Mouse (Mus musculus) heart, adult 8-10 months (tissue): ENCODE results near the gene Tmod1. TPM values are rescaled to one million over a fixed set of nuclear protein-coding genes. Genes with fewer than 3 reads are reported as not detected.

Experiments
- DNase-seq: peaks from one replicate; pipeline ENCODE4 v3.0.0; 2022; ENCODE audit warnings: low spot score
- total RNA-seq, 4 experiments: library from RNA; stranded (reverse); gene quantifications; 2 replicates each; pipeline ENCODE4 v1.2.4; 2022

The Tmod1 gene
- total RNA-seq, 4 experiments from 2014 or later = 233 to 302 (median 283) TPM

DNA sequence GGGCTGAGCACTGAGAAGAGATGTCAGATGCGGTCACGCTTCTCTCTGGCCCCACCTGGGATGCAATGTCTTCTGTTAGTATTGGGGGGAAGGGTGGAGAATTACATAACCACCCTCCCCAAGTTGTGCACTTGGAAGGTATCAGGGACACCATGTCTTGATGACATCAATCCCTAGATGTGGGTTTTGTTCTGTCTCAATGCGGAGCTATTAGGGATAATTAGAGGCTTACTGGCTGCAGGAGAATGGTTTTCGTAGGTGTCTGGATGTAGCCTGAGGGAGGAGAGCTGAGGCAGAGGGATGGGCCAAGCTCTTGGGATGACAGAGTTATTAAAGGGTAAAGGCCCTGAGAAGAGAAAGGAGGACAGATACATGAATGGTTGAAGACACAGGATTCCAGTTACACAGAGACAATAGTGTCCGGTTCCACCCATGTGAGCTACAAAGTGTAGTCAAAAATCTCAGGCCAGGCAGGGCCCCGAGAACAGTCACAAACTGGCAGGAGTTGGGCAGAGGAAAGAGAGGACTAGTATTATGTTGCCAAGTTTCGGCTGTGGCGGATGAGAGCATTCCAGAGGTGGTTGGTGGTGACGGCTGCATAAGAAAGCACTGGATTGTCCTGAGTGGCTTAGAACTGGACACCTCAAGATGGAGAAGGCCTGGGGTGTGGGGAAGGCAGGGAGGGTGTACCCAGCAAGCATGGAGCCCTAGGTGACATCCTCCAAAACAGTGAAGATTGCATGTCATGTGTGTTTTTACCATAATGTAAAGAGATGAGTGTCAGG lies 14.8 kb downstream of the Tmod1 start:
- no peak for DNase-seq

DNA sequence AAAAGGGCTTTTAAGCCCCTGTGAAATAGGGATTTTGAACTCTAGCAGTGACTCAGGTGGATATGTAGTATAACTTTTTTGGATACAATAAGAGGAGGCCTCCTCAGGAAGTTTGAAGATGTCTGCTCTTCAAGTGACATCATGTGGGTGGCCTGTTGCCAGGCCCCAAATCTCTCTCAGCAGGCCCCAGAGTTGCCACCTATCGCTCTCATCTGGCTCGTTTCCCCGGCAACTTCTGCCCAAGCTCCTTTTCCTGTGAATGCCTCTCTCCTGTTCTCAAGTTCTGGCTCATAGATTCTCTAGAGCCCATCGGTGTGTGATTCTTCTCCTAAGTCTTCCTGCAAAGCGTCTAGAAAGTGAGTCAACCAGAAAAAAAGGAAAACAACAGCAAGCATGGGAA lies 17.4 kb downstream of the Tmod1 start:
- DNase-seq = no peak

DNA sequence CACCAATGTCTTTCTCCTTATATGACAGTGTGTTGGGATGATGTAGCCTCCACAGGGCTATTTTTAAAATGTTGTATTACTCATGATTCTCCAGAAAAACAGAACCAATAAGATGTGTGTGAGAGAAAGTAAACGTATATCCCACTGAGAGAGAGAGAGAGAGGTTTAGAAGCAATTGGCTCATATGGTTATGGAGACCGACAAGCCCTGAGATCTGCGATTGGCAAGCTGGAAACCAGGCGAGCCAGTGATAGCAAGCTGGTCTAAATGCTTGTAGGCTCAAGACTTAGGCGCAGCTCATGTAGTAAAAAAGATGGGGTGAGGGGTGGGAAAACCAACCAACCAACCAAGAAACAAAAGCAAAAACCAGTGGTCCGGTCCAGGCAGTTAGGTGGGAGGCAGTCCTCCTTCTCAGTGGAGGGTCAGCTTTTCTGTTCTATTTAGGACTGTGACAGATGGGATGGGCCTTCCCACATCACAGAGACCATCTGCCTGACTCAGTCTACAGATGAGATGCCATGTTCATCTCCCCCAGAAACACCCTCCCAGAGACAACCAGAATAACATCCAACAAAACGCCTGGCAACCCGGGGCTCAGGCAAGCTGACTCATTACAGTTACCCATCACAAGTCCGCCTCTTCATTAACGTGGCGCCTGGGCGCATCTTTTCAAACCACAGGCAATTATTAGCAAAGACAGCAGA lies 22.7 kb downstream of the Tmod1 start:
- DNase-seq = no peak

DNA sequence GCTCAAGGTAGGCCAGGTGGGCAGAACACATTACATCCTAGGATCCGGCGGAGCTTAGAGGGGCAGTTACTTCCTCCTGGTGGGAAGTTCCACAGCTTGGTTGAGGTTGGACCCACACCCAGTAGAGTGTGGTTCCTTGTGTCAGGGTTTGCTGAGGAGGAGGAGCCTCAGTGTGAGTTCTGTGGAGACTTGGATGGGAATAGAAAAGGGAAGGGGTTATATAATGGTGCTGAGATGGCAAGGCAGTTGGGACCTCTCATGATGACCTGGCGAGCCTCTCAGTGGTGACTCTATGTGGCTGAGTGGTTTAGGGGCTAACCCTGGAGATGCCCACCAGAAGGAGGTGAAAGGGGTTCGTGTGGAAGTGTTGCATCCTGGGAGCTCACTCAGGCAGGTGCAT lies 25.1 kb downstream of the Tmod1 start:
- DNase-seq = no peak

DNA sequence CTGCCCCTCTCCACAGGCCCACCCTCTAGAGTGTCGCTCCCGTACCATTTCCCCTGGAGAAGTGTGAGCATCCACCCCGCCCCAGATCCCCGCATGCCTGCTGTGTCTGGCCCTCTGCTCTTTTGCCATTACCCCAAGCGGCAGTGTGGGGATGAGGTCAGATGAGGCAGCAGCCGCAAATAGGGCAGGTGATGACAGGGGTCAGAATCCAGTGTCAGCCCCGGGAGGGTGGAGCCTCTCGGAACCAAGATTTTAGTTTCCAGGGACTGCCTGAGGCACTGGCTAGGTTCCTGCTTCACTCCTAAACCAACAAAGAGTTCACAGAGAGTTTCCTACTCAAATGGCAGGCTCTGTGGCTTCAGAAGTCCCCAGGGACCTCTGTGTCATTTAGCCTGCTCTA lies 25.5 kb downstream of the Tmod1 start:
- DNase-seq = peak; percentile 57

DNA sequence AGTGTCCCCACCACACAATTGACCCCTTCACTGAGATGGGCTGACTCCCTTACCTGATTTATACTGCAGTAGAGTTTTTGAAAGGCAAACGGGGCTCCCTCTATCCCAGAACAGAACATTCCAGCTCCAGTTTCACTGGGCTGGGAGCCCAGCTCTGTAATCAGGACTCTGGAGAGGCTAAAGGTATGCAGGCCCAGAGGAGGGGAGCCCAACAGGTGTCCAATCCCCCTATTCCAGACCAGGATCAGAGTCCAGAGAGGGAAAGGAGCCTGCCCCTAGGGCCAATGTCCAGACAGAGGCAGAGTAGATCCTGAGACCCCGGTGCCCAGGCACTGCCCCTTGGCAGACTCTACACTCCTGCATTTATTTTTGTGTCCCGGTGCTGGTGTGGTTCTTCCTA lies 26.2 kb downstream of the Tmod1 start:
- DNase-seq = peak; percentile 69

DNA sequence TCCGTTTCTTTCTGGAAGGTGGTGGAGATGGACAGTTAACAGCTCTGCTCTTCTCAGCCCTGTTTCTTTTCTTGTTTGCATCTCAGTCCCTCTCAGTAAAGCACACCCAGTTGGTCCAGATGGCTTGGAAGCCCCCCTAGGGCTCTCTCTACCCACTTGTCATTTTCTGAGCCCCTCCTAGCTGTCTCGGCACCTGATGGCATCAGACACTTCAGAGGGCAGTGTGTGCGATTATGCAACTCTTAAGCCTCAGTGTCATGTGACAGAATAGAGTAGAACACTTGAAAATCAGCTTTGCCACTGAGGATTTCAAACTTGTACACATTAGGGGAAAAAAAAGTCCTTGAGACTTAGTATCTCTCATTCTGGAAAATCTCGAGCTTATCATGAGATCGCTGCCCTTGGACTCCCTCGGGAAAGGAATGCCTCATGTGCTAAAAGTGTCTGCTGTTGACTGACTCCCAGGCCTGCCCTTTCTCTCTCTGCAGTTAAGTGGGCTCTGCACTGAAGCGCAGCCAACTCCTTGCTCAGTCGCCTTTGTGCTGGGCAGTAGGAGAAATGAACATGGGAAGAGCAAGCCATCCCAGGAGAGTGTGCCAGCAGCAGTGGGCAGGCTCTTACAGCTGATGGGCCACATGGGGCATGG lies 27.1 kb downstream of the Tmod1 start:
- DNase-seq = no peak

DNA sequence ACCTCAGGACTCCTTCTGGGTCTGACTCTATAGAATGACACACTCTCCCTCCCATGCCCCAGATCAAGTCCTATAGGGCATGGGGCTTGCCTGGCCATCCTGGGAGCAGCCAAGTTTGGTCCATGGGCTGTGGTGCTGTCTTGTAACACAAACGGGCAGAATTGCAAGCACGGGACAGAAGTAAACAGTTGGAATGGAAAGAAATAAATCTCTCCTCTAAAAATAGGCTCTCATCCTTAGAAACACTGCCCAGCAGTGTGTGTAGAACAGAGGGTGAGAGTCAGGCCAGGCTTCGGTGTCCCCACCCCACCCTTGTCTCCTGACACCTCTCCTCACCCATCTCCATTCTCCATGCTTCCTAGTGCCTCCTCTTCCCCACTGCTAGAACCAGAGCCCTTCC lies 29.3 kb downstream of the Tmod1 start:
- DNase-seq = no peak

DNA sequence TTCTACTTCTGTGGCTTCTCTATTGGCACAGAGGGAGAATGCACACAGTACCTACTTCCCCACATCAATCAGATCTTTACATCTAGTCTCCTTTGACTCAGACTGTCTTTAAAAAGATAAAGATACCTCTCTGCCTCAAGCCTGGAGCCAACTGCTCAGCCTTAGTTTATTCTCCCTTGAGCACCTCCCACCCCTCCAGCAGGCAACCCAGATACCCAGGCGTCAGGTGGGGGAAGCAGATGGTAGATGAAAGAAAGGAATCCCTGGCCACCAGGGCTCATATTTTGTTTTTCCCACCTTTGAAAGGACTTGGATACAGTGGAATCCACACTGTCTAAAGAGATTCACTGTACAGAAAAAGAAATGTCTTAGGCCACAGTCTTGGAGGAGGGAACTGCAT lies 29.8 kb downstream of the Tmod1 start:
- DNase-seq = no peak

DNA sequence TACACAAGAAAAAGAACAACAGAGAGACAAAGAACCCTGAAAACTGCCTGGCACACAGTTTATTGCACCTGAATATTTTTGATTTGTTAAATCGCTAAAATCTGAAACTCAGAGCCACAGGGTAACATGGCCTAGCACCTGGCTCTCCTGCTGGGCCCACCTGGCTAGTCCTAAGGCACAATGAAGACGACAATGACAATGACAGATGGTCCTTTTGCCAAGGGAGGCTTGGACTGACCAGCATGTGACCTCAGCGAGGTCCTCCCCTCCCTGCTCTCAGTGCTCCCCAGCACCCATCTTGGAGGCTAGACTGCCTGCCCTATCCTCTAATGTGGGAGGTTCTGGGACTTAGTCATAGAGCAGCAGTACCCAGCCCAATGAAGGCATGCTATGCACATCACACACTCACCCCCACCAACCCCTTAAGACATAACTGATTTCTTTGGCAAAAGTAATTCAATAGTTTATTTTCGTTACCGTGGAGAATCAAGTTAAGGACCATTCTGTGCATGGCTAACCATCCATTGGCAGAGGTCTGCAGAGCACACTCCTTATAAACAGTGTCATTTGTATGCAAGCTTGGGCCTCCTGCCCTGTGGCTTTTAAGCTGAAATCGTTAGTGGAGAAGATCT lies 31.2 kb downstream of the Tmod1 start:
- no peak for DNase-seq

DNA sequence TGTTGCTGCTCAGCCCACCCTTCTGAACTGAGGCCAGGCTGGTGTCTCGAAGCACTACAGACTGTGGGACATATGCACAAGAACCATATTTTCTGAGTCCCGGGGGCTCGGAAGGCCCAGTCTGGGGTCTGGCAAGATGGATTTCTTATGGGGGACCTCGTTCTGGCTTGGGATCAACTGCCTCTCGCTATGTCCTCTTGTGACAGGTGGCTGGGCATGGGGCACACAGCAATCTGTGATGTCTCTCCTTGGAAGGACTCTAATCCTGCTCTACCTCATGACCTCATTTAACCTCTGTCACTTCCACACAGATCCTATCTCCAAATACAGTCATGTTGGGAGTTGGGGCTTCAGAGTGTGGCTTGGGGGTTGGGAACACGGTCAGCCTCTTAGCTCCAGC lies 33.9 kb downstream of the Tmod1 start:
- no peak for DNase-seq

DNA sequence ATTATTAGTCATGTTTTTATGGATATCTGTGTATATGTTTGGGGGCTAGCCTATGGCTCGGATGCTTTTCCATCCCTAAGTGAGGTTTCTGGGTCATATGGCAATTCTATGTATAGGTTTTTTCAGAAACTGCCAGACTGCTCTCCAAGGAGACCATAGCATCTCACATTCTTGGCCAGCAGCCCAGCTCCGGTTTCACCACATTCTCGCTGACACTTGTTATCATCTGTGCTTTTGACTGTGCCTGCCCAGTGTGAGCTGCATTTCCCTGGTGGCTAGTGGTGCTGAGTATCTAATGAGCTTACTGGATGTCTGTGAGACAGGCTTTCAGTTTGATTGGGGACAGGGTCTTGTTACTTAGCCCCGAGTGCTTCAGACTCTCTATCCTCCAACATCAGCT lies 35.0 kb downstream of the Tmod1 start:
- peak; percentile 44 for DNase-seq

DNA sequence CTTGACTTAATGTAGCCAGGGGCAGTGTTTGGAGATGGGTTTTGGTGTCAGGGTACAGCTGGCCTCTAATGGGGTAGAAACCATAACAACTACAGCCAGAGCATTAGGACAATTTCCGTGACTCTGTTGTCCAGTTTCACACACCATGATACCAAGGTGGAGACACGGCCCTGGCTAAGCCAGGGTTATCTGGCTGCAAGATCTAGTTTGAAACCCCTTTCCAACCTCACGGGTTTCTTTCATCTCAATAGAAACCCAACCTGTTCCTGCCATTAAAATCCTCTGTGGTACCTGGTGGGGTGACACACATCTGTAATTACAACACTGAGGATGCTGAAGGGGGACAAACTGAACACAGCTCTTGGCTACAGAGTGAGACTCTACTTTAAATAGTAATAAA lies 36.9 kb downstream of the Tmod1 start:
- no peak for DNase-seq

DNA sequence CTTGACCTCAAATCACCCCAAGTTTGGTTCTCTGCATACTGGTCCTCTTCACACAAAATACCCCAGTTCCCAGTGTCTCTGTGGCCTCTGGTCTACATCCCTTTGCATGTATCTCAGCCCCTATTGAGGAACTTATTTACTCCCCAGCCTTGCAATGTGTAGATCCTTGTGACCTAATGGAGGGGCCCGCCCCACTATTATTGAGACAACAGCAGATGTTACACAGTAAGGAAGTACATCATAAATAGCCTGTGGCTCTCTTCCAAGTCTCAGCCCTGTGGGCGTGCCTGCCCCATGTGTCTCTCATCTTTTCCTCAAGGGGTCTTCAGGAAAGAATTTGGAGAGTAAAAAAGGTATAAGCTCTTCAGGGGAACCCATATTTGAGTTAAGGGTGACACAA lies 38.2 kb downstream of the Tmod1 start:
- DNase-seq = no peak

DNA sequence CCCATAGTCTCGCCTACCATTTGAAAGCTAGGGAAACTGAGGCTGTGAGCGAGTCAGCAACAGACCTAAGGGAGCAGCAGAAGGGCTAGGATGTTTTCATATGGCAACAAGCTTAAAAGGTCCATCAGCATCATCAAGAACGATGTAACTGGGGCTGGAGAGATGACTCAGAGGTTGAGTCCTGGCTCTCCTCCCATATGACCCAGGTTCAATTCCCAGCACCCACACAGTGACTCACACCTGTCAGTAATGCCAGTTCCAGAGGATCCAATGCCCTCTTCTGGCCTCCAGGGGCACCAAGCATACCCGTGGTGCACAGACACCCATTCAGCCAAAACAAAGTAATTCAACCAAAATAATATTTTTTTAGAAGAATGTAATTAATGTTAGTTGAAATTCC lies 41.5 kb downstream of the Tmod1 start:
- DNase-seq = no peak

DNA sequence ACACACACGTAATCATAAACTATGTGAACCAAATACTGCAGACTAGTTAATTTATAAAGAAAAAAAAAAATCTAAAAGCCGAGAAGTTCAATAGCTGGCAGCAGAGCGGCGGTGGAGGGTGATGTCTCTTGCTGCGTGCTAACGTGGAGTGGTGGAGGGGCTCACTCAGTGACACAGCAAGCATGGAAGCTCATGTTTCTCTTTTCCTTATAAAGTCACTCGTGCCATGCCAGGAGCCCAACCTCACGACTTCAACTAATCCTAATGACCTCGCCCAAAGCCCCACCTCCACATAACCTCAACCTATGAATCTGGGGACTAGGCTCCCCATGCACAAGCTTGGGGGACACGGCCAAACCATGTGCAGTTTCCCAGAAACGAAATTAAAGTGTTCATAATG lies 43.8 kb downstream of the Tmod1 start:
- no peak for DNase-seq

DNA sequence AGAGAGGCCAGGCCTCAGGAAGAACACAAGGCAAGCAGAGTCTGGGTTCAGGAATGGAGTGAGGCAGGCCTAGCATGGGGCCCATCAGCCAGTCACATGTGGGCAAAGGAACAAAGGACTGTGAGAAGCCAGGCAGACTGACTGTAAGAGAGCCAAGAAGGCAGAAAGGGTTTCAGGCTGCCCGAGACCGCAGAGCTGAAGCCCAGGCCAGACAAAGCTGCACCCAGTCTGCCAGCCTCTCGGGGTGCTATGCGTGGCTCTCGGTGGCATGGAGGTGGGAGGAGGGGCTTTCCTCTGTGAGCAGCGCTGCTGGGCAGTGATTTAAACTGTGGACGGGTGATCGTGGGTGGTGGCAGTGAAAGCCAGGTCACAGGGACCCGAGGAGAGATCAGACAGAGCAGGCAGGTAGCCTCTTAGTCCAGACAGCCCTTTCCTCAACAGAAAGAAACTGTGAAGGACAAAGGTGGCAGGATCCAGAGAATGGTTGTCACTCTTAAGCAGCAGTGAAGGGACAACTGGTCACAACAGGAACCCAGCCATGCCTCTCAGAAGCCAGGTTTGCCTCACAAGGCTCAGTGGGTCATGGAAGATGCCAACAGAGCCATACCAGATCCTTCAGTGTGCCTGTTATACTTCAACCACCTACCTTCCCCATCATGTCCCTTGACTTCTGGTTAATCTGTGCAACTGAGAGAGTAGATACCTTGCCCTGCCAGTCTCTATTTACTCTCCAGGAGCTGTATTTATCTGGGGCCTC lies 45.9 kb downstream of the Tmod1 start:
- DNase-seq = no peak

DNA sequence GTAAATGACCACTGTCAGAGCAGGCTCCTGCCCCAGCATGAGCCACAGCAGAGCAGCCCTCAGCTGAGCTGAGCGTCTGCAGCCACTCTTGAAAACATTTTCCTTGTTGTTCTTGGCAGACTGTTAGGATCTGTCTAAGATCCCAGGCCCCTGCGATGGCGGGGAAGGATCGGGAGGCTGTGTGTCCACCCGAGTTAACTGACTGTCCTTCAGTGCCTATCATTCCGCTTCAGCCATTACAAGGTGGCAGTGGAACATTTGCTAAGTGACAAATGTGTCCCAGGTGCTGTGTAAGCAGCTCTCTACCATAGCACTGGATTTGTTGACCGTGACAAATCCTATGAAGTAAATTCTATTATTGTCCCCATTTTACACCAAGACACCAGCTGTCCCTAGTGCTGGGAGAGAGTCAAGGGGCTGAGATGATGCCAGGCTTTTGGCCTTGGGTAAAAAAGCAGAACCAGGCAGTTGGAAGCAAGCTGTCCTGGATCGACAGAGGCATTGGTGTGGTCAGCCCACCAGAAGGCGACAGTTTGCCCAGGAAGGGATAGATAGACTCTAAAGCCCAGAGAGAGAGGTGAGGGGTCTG lies 46.6 kb downstream of the Tmod1 start:
- DNase-seq = no peak

DNA sequence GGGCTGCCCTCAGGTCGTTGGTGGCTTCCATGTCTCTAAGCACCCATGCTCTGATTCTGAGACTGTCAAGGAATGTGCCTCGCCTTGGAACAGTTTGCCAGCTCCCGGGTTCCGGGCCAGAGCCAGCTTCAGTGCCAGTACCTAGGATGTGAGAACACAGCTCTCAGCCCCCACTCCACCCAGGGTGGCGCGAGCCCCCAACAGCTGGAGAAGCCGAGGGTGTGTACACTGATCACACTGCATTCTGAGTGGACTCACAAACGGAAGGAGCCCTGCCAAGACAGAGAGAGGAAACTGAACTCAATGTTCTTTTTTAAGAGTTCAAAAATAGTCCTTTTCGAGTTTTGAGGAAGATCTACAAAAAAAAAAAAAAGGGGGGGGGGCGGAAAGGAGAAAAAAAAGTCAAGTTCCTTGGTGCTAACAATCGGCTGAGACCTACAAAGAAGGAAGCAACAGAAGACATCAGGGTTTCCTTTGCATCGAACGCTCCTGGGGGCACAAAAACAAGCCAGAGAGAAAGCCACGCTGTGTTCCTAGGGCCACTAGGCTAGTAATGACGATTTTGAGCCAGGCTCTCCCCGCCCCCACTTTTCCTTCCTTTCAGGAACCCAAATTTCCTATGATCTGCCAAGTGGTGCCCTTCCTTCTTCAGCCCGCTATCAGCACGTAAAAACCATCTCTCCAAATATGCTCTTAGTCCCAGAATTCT lies 48.1 kb downstream of the Tmod1 start:
- peak; percentile 53 for DNase-seq

DNA sequence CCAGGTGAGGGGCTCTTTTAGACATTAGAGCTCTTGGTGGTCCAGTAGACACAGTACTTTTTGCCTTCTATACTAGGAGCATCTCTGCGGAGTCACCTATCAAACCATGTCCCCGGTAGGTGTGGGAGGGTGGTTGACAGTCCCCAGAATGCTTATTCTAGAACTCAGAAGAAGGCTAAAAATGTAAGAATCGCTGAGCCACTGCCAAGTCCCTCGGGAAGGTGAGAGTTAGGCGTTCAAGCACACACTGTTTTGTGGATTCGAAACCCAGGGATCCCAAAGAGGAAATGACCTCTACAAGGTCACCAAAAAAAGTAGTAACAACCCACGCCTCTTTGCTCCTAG lies 48.7 kb downstream of the Tmod1 start:
- DNase-seq = no peak

DNA sequence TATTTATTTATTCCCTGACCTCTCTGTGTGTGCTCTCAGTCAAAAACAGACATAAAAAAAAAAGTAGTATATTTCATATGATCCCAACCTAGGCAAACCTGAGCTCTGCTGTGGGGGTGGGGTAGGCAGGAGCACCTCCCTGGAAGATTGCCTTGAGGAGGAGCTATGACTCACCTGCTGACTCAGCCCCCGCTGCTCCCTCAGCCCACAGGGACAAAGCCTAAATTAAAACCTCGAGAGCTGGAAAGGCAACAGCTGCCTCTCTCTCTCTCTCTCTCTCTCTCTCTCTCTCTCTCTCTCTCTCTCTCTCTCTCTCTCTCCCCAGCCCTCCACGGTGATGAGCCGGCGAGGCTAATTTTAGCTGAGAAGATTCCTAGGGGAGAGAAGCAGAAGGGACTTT lies 49.1 kb downstream of the Tmod1 start:
- DNase-seq = peak; percentile 65
